Mouse (Mus musculus) lung, postnatal 14 days (tissue): ENCODE results near the gene Mrpl33.

Experiments used
- DNase-seq: peaks from one replicate; pipeline ENCODE4 v3.0.0; 2021

Mrpl33 gene

GRCm38 (mm10) chr5:31706826-31707225, 110.1 kb downstream of the Mrpl33 start:
- no peak for DNase-seq

GRCm38 (mm10) chr5:31709389-31709788, 112.7 kb downstream of the Mrpl33 start:
- no peak for DNase-seq

GRCm38 (mm10) chr5:31713280-31713711, 116.6 kb downstream of the Mrpl33 start:
- no peak for DNase-seq

- no peak for DNase-seq
Measured at GRCm38 (mm10) chr5:31713841-31714264, 117.1 kb downstream of the Mrpl33 start.
